Mouse (Mus musculus) bone marrow, adult 2 months (tissue): ENCODE measurements around the gene 4933428M09Rik.

ENCODE experiments used
- CTCF ChIP-seq: fragments of 200-500 bp; IDR thresholded peaks from 2 replicates; pipeline ENCODE4 v1.5.1; 2011; ENCODE audit warnings: low read length, control low read depth; ENCODE audit not compliant: control insufficient read depth, insufficient read depth
- POLR2A ChIP-seq: fragments of 200-500 bp; IDR thresholded peaks from 2 replicates; pipeline ENCODE4 v1.6.1; 2011; ENCODE audit warnings: low read depth, mild to moderate bottlenecking, control low read depth, low read length, borderline replicate concordance; ENCODE audit not compliant: control insufficient read depth

DNA sequence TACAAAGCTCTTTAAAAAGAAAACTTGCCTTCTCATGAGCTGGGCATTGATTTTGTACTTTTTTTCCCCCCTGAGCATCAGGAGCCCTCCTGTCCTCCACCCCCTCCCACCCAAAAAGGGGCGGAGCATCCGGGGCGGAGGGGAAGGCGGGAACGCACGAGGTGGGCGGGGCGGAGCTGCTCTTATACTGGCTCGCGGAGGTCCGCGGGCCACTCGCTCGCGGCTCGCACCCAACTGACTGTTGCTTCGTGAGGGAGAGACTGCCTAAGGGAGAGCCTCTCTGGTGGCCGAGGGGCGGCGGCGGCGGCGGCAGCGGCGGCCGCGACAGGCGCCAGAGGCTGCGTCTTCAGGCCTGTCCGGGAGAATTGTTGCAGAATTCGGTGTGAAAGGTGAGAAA lies 30.8 kb downstream of the 4933428M09Rik start, which contains the start of gene Mum1l1:
- TF ChIP-seq CTCF, result no peak
- no peak for TF ChIP-seq POLR2A
